Mouse (Mus musculus): ENCODE measurements around the gene Hps5. TPM values are rescaled to one million over a fixed set of nuclear protein-coding genes. Genes with fewer than 3 reads are reported as not detected.
"Not testable (repeated sequence)": the region's sequence is repeated elsewhere in the genome, so short reads cannot be mapped to it uniquely, and the experiment has no call there.

Hps5 gene
- total and polyA plus RNA-seq, 3 experiments: 17.8 to 26.0 (median 20.8) TPM

- Histone ChIP-seq H3K27me3 (replicated peaks) (no peaks in the 10 kb centered on the region), H3K4me2 (ENCODE audit: insufficient read depth, low read depth, poor library complexity, severe bottlenecking) (no peak overlapping the region), H3K79me2 (replicated peaks; ENCODE audit: control insufficient read depth, extremely low read depth, insufficient read depth, poor library complexity, severe bottlenecking) (no peaks in the 10 kb centered on the region), H3K4me3 (replicated peaks in 1 of 3; ENCODE audit: low read depth in 2 of 3, low read length in 2 of 3, poor library complexity in 1 of 3) (no peak overlapping the region), H3K36me3 (replicated peaks in 1 of 2; ENCODE audit: control insufficient read depth in 1 of 2, insufficient read depth in 1 of 2, low read length in 1 of 2) (peaks cover 0 to under 1% of the 10 kb centered on the region in 2 experiments), H3K27ac (ENCODE audit: insufficient read depth, low read depth) (no peak overlapping the region), H3K9ac (ENCODE audit: insufficient read depth, low read depth) (no peak overlapping the region), H3K9me3 (replicated peaks; ENCODE audit: low read length) (no peaks in the 10 kb centered on the region), H3K4me1 (ENCODE audit: control insufficient read depth in 1 of 2, insufficient read depth in 2 of 2) (peaks cover 8 to 42% of the 10 kb centered on the region in 2 experiments; a peak in 3 of 4 replicates)
- no peak for TF ChIP-seq EP300 (IDR thresholded peaks at IDR 0.05; ENCODE audit: low read length)
- TF ChIP-seq GABPA (IDR thresholded peaks at IDR 0.05; ENCODE audit: insufficient replicate concordance, low read depth, low read length): no peak
- no peak for TF ChIP-seq ZKSCAN1 (IDR thresholded peaks at IDR 0.05; ENCODE audit: borderline replicate concordance, low read depth, low read length)
- no peak for TF ChIP-seq ZC3H11A (IDR thresholded peaks at IDR 0.05; ENCODE audit: low read depth, low read length)
- no peak for DNase-seq (ENCODE audit: extremely low read depth)
- dilution Hi-C loops (cut with MboI; ENCODE audit: extremely low pct_ligation_motif_present, extremely low pct_unique_long_range_greater_than_20kb, low sequenced_read_pairs): no loop called here
- in situ Hi-C loops (cut with MboI; ENCODE audit: low pct_ligation_motif_present, low pct_unique_long_range_greater_than_20kb, low sequenced_read_pairs): no loop called here
Measured at GRCm38 (mm10) chr7:46834994-46835610, 39.2 kb upstream of the Hps5 start.

GRCm38 (mm10) chr7:46833670-46834255 is 37.9 kb upstream of the Hps5 start:
- H3K27me3 ChIP-seq (replicated peaks): no peaks in the 10 kb centered on the region
- DNase-seq (ENCODE audit: extremely low read depth): no peak
- TF ChIP-seq ELF1 (IDR thresholded peaks at IDR 0.05; ENCODE audit: low read depth, low read length): no peak
- H3K9me3 ChIP-seq (replicated peaks; ENCODE audit: low read length): no peaks in the 10 kb centered on the region
- H3K27ac ChIP-seq (ENCODE audit: insufficient read depth, low read depth): no peak overlapping the region
- H3K4me2 ChIP-seq (ENCODE audit: insufficient read depth, low read depth, poor library complexity, severe bottlenecking): no peak overlapping the region
- H3K4me1 ChIP-seq (ENCODE audit: control insufficient read depth in 1 of 2, insufficient read depth in 2 of 2): peaks cover 2 to 38% of the 10 kb centered on the region in 2 experiments; a peak in 2 of 4 replicates
- no peak overlapping the region for H3K9ac ChIP-seq (ENCODE audit: insufficient read depth, low read depth)
- dilution Hi-C loops (cut with MboI; ENCODE audit: extremely low pct_ligation_motif_present, extremely low pct_unique_long_range_greater_than_20kb, low sequenced_read_pairs) (no loop called here), in situ Hi-C loops (cut with MboI; ENCODE audit: low pct_ligation_motif_present, low pct_unique_long_range_greater_than_20kb, low sequenced_read_pairs) (no loop called here)
- H3K79me2 ChIP-seq (replicated peaks; ENCODE audit: control insufficient read depth, extremely low read depth, insufficient read depth, poor library complexity, severe bottlenecking): no peaks in the 10 kb centered on the region
- no peak overlapping the region for H3K4me3 ChIP-seq (replicated peaks in 1 of 3; ENCODE audit: low read depth in 2 of 3, low read length in 2 of 3, poor library complexity in 1 of 3)
- peaks cover 0 to 3% of the 10 kb centered on the region in 2 experiments for H3K36me3 ChIP-seq (replicated peaks in 1 of 2; ENCODE audit: control insufficient read depth in 1 of 2, insufficient read depth in 1 of 2, low read length in 1 of 2)

DNA sequence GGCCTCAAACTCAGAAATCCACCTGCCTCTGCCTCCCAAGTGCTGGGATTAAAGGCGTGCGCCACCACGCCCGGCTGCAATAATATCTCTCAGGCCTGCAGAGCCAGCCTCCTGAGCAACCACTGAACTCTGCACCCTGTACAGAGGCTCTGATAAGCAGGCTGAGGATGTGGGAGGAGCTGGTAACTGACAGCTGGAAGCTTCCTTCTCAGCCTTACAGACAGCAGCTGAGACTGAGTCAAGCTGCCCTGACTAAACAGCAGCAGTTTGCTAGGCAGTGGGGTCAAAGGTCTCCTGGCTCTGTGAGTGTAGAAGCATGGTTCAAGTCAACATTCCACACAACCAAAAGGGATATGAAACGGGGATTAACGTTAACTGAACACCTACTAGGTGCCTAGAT is 37.4 kb upstream of the Hps5 start:
- Histone ChIP-seq H3K27ac (ENCODE audit: insufficient read depth, low read depth) (no peak overlapping the region), H3K9ac (ENCODE audit: insufficient read depth, low read depth) (no peak overlapping the region), H3K4me3 (replicated peaks in 1 of 3; ENCODE audit: low read depth in 2 of 3, low read length in 2 of 3, poor library complexity in 1 of 3) (no peak overlapping the region), H3K36me3 (replicated peaks in 1 of 2; ENCODE audit: control insufficient read depth in 1 of 2, insufficient read depth in 1 of 2, low read length in 1 of 2) (peaks cover 0 to 5% of the 10 kb centered on the region in 2 experiments), H3K9me3 (replicated peaks; ENCODE audit: low read length) (no peaks in the 10 kb centered on the region), H3K4me2 (ENCODE audit: insufficient read depth, low read depth, poor library complexity, severe bottlenecking) (no peak overlapping the region), H3K4me1 (ENCODE audit: control insufficient read depth in 1 of 2, insufficient read depth in 2 of 2) (peaks cover 2 to 33% of the 10 kb centered on the region in 2 experiments; a peak in 2 of 4 replicates), H3K27me3 (replicated peaks) (no peaks in the 10 kb centered on the region), H3K79me2 (replicated peaks; ENCODE audit: control insufficient read depth, extremely low read depth, insufficient read depth, poor library complexity, severe bottlenecking) (no peaks in the 10 kb centered on the region)
- in situ Hi-C loops (cut with MboI; ENCODE audit: low pct_ligation_motif_present, low pct_unique_long_range_greater_than_20kb, low sequenced_read_pairs): no loop called here
- no peak for DNase-seq (ENCODE audit: extremely low read depth)
- dilution Hi-C loops (cut with MboI; ENCODE audit: extremely low pct_ligation_motif_present, extremely low pct_unique_long_range_greater_than_20kb, low sequenced_read_pairs): no loop called here
- TF ChIP-seq USF1 (IDR thresholded peaks at IDR 0.05; ENCODE audit: low read depth, low read length) (no peak), ETS1 (conservative IDR thresholded peaks at IDR 0.05; ENCODE audit: low read depth, low read length) (no peak), ZC3H11A (IDR thresholded peaks at IDR 0.05; ENCODE audit: low read depth, low read length) (no peak)

DNA sequence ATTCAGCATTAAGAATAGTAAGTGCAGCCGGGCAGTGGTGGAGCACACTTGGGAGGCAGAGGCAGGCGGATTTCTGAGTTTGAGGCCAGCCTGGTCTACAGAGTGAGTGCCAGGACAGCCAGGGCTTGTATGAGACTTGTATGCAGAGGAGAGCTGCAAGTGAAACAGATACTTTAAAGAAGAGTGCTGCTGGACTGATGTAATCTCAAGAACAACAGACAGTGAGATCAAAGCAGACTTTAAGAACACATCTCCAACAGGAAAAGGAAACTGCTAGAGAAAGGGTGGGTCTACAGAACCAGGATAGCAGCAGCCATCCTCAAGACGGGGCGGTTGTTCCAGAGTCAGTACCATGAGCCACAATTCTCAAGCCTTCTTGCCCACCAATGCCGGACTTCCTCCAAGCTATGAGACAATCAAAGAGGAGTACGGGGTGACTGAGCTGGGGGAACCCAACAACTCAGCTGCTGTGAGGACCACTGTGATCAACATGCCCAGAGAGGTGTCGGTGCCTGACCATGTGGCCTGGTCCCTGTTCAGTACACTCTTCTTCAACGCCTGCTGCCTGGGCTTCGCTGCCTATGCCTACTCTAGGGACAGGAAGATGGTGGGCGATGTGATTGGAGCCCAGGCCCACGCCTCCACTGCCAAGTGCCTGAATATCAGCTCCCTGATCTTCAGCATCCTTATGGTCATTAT is 36.4 kb upstream of the Hps5 start:
- H3K36me3 ChIP-seq (replicated peaks in 1 of 2; ENCODE audit: control insufficient read depth in 1 of 2, insufficient read depth in 1 of 2, low read length in 1 of 2); H3K27me3 ChIP-seq (replicated peaks); H3K79me2 ChIP-seq (replicated peaks; ENCODE audit: control insufficient read depth, extremely low read depth, insufficient read depth, poor library complexity, severe bottlenecking); dilution Hi-C loops (cut with MboI; ENCODE audit: extremely low pct_ligation_motif_present, extremely low pct_unique_long_range_greater_than_20kb, low sequenced_read_pairs); H3K4me3 ChIP-seq (replicated peaks in 1 of 3; ENCODE audit: low read depth in 2 of 3, low read length in 2 of 3, poor library complexity in 1 of 3); H3K27ac ChIP-seq (ENCODE audit: insufficient read depth, low read depth); H3K9ac ChIP-seq (ENCODE audit: insufficient read depth, low read depth); DNase-seq (ENCODE audit: extremely low read depth); H3K4me2 ChIP-seq (ENCODE audit: insufficient read depth, low read depth, poor library complexity, severe bottlenecking); H3K9me3 ChIP-seq (replicated peaks; ENCODE audit: low read length); in situ Hi-C loops (cut with MboI; ENCODE audit: low pct_ligation_motif_present, low pct_unique_long_range_greater_than_20kb, low sequenced_read_pairs): not testable (repeated sequence)
- H3K4me1 ChIP-seq (ENCODE audit: control insufficient read depth in 1 of 2, insufficient read depth in 2 of 2): peaks cover 2 to 30% of the 10 kb centered on the region in 2 experiments; a peak in 2 of 4 replicates
